Mouse (Mus musculus) left cerebral cortex, postnatal 25 days (tissue): ENCODE measurements at regions not wholly inside any gene's neighbourhood (a gene's known extent, or its start where the extent isn't known, plus 50 kb on each side); places are given as distances from the start of the nearest gene placed in this dataset.
"Not testable (repeated sequence)": the region's sequence is repeated elsewhere in the genome, so short reads cannot be mapped to it uniquely, and the experiment has no call there.

Experiments
- DNase-seq, 2 experiments: peaks; one replicate each; pipeline ENCODE4 v3.0.0; 2022; ENCODE audit warnings: low spot score in 2 of 2, mixed read lengths in 1 of 2
- intact Hi-C: fragments of 180-260 bp; cut with DNase I; formaldehyde crosslinking; loops from one replicate; pipeline ENCODE4 v1.15.1; 2025

GRCm38 (mm10) chrX:14792261-14792660 lies 581.3 kb downstream of the H2al1n start:
- intact Hi-C loops, DNase-seq: not testable (repeated sequence)

GRCm38 (mm10) chrX:14835862-14836261 lies 624.9 kb downstream of the H2al1n start:
- intact Hi-C loops: no loop called here
- DNase-seq: peak in 1 of 2 experiments; percentile 8

- intact Hi-C loops: loop anchor here (10.0 kb wide), 1 partner anchor 975 kb away; no protein-coding TSS in a partner anchor
- peak in 1 of 2 experiments; percentile 11 for DNase-seq
These were observed 628.9 kb downstream of the H2al1n start for GRCm38 (mm10) chrX:14839740-14840419.

- intact Hi-C loops: loop anchor here (10.0 kb wide), 1 partner anchor 976 kb away; no protein-coding TSS in a partner anchor
- DNase-seq: no peak
These were observed 629.4 kb downstream of the H2al1n start for GRCm38 (mm10) chrX:14840420-14840757.

GRCm38 (mm10) chrX:14845353-14845752 lies 634.4 kb downstream of the H2al1n start:
- intact Hi-C loops: loop anchor here (10.0 kb wide), 1 partner anchor 981 kb away; no protein-coding TSS in a partner anchor
- DNase-seq: peak in 1 of 2 experiments; percentile 69

- intact Hi-C loops: no loop called here
- DNase-seq: peak in 1 of 2 experiments; percentile 39
These were observed 673.7 kb downstream of the H2al1n start for GRCm38 (mm10) chrX:14884612-14885011.
